Mouse (Mus musculus) adipocyte (in vitro differentiated cells): Measurements from ENCODE around the gene Fli1.

ENCODE experiments used
- DNase-seq: peaks from one replicate; pipeline ENCODE4 v3.0.0-alpha.2; 2016; ENCODE audit warnings: low spot score

Fli1 gene

GRCm38 (mm10) chr9:32522536-32523245 lies 20.0 kb downstream of the Fli1 start:
- DNase-seq: no peak

- DNase-seq: no peak
Observed at GRCm38 (mm10) chr9:32521331-32521730, 21.3 kb downstream of the Fli1 start.

- DNase-seq: no peak
Observed at GRCm38 (mm10) chr9:32520821-32521220, 21.8 kb downstream of the Fli1 start.

GRCm38 (mm10) chr9:32519101-32520051 lies 23.3 kb downstream of the Fli1 start:
- no peak for DNase-seq

GRCm38 (mm10) chr9:32518351-32519075 lies 24.1 kb downstream of the Fli1 start:
- no peak for DNase-seq

- DNase-seq: no peak
Observed at GRCm38 (mm10) chr9:32516691-32517090, 26.0 kb downstream of the Fli1 start.

GRCm38 (mm10) chr9:32515894-32516686 lies 26.6 kb downstream of the Fli1 start:
- no peak for DNase-seq

- DNase-seq: no peak
Observed at GRCm38 (mm10) chr9:32514406-32515058, 28.1 kb downstream of the Fli1 start.

- DNase-seq: no peak
Observed at GRCm38 (mm10) chr9:32513471-32513870, 29.2 kb downstream of the Fli1 start.

GRCm38 (mm10) chr9:32510454-32511263 lies 32.0 kb downstream of the Fli1 start:
- no peak for DNase-seq

GRCm38 (mm10) chr9:32509706-32510156 lies 32.9 kb downstream of the Fli1 start:
- no peak for DNase-seq

- no peak for DNase-seq
Observed at GRCm38 (mm10) chr9:32508648-32509047, 34.0 kb downstream of the Fli1 start.

GRCm38 (mm10) chr9:32508118-32508517 lies 34.5 kb downstream of the Fli1 start:
- DNase-seq: no peak

GRCm38 (mm10) chr9:32506866-32507861 lies 35.5 kb downstream of the Fli1 start:
- DNase-seq: no peak

GRCm38 (mm10) chr9:32506161-32506560 lies 36.5 kb downstream of the Fli1 start:
- no peak for DNase-seq

- DNase-seq: no peak
Observed at GRCm38 (mm10) chr9:32505460-32506075, 37.1 kb downstream of the Fli1 start.

GRCm38 (mm10) chr9:32503995-32504451 lies 38.6 kb downstream of the Fli1 start:
- DNase-seq: no peak

GRCm38 (mm10) chr9:32503423-32503822 lies 39.2 kb downstream of the Fli1 start:
- no peak for DNase-seq
